ENCODE assay signal across 9 mouse cellular contexts in genomic region chr8:112935897-112936719, GRCm38 (mm10).
DNase-seq lines count a peak whose midpoint lies in the region; ATAC-seq and TF ChIP-seq lines count a peak whose summit lies in the region.
"Had no signal": no experiment of that assay in that cellular context is flagged by ENCODE, and none has a peak within 500 bp of the region (broad histone marks: within the 10 kb centered on the region; RNA-seq: fewer than 3 reads in every experiment).

No protein-coding gene starts in this region.

- H3K4me2 ChIP-seq in limb, embryonic 14.5 days (replicated peaks; ENCODE audit: low read depth, low read length, severe bottlenecking) = no peak overlapping the region
- H3K4me2 ChIP-seq: heart, embryonic 15.5 days had no signal

- TF ChIP-seq POLR2A in limb, embryonic 14.5 days (IDR thresholded peaks at IDR 0.05; ENCODE audit: borderline replicate concordance, extremely low read depth, insufficient read depth, insufficient read length) = no peak

- H3K9ac ChIP-seq in limb, embryonic 14.5 days (ENCODE audit: low read depth, low read length, severe bottlenecking) = no peak overlapping the region
- H3K9ac ChIP-seq: heart, embryonic 15.5 days had no signal

- 63% methylated on average over 9 of the region's 9 CpGs for WGBS in limb, embryonic 14.5 days
- WGBS in limb, embryonic 10.5 days = 92% methylated on average over 9 of the region's 9 CpGs

- H3K4me3 ChIP-seq in limb, embryonic 14.5 days (replicated peaks; ENCODE audit: low read length) = no peak overlapping the region
- no peak overlapping the region for H3K4me3 ChIP-seq in limb, embryonic 10.5 days
- H3K4me3 ChIP-seq: heart, embryonic 15.5 days had no signal

- no peaks in the 10 kb centered on the region for H3K27me3 ChIP-seq in limb, embryonic 14.5 days (ENCODE audit: control insufficient read depth, insufficient read depth, low read length)
- no peaks in the 10 kb centered on the region for H3K27me3 ChIP-seq in limb, embryonic 10.5 days (ENCODE audit: low read depth, poor library complexity, severe bottlenecking)
- H3K27me3 ChIP-seq: heart, embryonic 15.5 days had no signal

- H3K4me1 ChIP-seq in limb, embryonic 14.5 days (ENCODE audit: control insufficient read depth, insufficient read depth, low read length) = peaks cover 5% of the 10 kb centered on the region; the same call in 1 of the 2 replicates
- no peaks in the 10 kb centered on the region for H3K4me1 ChIP-seq in limb, embryonic 10.5 days
- H3K4me1 ChIP-seq: heart, embryonic 15.5 days had no signal

- no peak overlapping the region for H3K27ac ChIP-seq in limb, embryonic 14.5 days (replicated peaks; ENCODE audit: low read depth, low read length)
- H3K27ac ChIP-seq in limb, embryonic 10.5 days = no peak overlapping the region
- H3K27ac ChIP-seq: heart, embryonic 15.5 days had no signal

- H3K9me3 ChIP-seq in limb, embryonic 14.5 days (ENCODE audit: control insufficient read depth, low read length) = no peaks in the 10 kb centered on the region
- H3K9me3 ChIP-seq in limb, embryonic 10.5 days (replicated peaks) = no peaks in the 10 kb centered on the region
- H3K9me3 ChIP-seq: heart, embryonic 15.5 days had no signal

- DNase-seq in limb, embryonic 14.5 days (ENCODE audit: low spot score) = peak; percentile 60
- DNase-seq in limb, embryonic 10.5 days (ENCODE audit: low spot score) = no peak
- peak; percentile 15 for DNase-seq in cerebellum, adult 11 months
- DNase-seq in gastrocnemius, postnatal 36 days = peak; percentile 17 to 19
- peak; percentile 83 for DNase-seq in lung, postnatal 36 days
- no peak for DNase-seq in frontal cortex, postnatal 25 days (ENCODE audit: low spot score in 2 of 2)
- no peak for DNase-seq in right cerebral cortex, postnatal 25 days
- no peak for DNase-seq in right cerebral cortex, postnatal 14 days

- no peak for ATAC-seq in limb, embryonic 14.5 days (ENCODE audit: low FRiP score, low read depth)

- intact Hi-C loops in gastrocnemius, postnatal 36 days (cut with DNase I) = no loop called here

- H3K36me3 ChIP-seq in limb, embryonic 14.5 days (ENCODE audit: control insufficient read depth, insufficient read depth, low read length) = no peaks in the 10 kb centered on the region
- no peaks in the 10 kb centered on the region for H3K36me3 ChIP-seq in limb, embryonic 10.5 days
- H3K36me3 ChIP-seq: heart, embryonic 15.5 days had no signal

Comparison
In these comparisons a context has a peak if more than half of its experiments do, and no peak if none do; other contexts are left out.
1. DNase-seq: peak in limb, embryonic 14.5 days (single experiment), cerebellum, adult 11 months (single experiment), gastrocnemius, postnatal 36 days (2 of 2) and lung, postnatal 36 days (single experiment); none in limb, embryonic 10.5 days (single experiment), frontal cortex, postnatal 25 days (0 of 2), right cerebral cortex, postnatal 25 days (single experiment) and right cerebral cortex, postnatal 14 days (single experiment).